Mouse (Mus musculus): Measurements from ENCODE around the gene Ifnar1. TPM values are rescaled to one million over a fixed set of nuclear protein-coding genes. Genes with fewer than 3 reads are reported as not detected.

Gene Ifnar1
- total RNA-seq, 2 experiments from 2014 or later = 48.8 to 55.6 TPM

- no peak for DNase-seq (ENCODE audit: extremely low spot score in 1 of 2, low spot score in 1 of 2)
These were observed 25.1 kb upstream of the Ifnar1 start for GRCm38 (mm10) chr16:91459841-91460370.

DNA sequence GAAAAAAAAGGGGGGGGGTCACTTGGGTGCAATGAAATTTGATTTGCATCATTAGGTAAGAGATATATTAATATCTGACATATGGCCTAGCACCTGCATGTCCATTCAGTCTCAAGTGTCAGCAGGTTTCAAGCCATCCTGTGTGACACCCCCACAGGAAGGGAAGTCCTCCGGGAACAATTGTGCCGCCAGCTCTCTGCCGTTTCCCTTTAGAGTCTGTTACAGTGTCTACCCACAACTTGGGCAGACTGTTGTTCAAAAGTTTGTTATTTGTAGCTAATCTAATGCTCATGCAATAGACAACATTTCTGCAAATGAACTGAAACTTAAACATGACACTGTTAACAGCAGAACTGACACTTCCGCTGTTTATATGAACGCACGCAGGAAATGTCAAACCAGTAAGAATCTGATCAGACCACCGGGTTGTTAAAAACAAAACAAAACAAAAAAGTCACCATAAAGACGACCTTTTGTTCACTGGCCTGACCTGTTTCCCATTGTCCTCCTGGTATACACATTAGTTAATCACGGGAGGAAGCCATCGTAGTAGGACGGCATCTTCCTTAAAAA is 23.9 kb upstream of the Ifnar1 start:
- DNase-seq (ENCODE audit: extremely low spot score in 1 of 2, low spot score in 1 of 2) = no peak

DNA sequence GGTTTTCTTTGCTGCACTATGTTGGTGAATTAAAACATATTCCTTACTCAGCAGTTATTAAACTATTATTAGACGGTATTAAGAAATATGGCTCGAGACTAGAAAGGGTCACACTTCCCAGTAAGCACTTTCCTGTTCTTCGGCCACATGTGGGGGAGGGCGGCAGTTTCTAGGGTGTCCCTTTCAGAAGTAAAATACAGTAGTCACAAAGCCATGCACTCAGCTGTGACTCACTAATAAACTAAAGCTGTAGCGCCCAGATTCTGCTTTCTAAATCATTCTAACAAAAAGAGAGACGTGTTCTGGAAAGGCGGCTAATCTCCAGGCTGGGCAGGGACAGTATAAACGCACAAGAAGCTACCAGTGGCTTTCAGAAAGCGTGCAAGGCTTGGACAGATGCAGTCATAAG is 23.3 kb upstream of the Ifnar1 start:
- DNase-seq (ENCODE audit: extremely low spot score in 1 of 2, low spot score in 1 of 2) = no peak

DNA sequence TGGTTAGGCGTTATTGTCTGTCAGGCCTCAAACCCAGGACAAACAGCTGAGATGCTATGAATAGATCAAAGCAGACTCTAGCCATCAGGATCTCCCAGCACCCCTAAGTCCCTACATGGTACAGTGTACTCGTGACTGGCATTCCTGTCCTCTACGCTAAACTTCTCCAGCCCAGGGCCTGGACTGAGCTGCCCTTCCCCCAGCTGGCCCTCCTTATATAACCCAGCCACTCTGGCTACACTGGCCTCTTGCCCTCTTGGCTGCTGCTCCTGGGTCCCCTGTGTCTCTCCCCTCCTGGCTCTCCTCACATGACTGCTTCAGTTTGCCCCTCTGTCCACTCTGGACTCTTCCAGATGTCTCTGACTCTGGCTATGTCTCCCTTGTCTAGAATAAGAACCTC is 22.4 kb upstream of the Ifnar1 start:
- DNase-seq (ENCODE audit: extremely low spot score in 1 of 2, low spot score in 1 of 2) = no peak

DNA sequence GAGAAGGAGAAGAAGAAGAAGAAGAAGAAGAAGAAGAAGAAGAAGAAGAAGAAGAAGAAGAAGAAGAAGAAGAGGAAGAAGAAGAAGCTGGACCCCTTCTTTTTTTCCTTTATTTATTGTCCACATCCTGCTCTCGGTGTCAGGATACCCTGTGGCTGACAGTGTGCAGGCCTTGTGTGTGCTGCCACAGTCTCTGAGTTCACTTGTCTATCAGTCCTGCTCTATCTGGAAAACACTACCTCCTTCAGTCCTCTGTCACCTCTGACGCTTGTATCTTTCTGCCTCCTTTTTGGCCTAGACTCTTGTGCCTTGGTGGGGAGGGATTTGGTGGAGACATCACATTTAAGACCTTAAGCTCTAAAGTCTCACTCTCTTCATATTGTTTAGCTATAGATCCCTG is 21.6 kb upstream of the Ifnar1 start:
- no peak for DNase-seq (ENCODE audit: extremely low spot score in 1 of 2, low spot score in 1 of 2)

- DNase-seq (ENCODE audit: extremely low spot score in 1 of 2, low spot score in 1 of 2) = no peak
These were observed 21.1 kb upstream of the Ifnar1 start for GRCm38 (mm10) chr16:91463836-91464400.

GRCm38 (mm10) chr16:91464594-91465504 is 20.2 kb upstream of the Ifnar1 start:
- peak; percentile 60 to 71 for DNase-seq (ENCODE audit: extremely low spot score in 1 of 2, low spot score in 1 of 2)

DNA sequence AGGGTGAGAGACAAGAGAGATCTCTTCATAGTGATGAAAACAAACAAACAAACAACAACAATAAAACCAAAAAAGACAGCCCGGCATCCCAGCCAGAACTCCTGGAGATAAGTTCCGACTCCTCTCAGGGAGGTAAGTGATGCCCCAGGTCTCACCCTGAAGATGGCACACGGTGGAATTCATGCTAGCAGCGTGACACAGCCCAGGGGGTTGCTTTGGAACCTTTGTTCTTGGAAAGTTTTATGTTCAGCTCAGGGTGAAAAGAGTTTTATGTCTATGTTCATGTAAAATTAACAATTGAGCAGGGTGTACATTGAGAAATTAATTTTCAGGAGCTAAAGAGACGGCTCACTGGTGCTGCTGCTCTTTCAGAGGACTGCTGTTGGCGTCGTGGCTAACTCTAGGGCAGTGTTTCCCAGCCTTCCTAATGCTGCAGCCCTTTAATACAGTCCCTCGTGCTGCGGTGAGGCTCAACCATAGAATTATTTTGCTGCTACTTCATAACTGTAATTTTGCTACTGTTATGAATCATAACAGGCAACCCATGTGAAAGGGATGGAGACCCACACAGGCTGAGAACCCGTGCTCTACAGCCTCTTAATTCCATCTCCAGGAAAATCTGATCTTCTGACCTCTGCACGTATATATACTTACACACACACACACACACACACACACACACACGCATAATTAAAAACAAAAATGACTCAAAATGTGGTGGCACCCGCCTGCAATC is 19.4 kb upstream of the Ifnar1 start:
- DNase-seq (ENCODE audit: extremely low spot score in 1 of 2, low spot score in 1 of 2) = no peak

- DNase-seq (ENCODE audit: extremely low spot score in 1 of 2, low spot score in 1 of 2) = no peak
These were observed 18.5 kb upstream of the Ifnar1 start for GRCm38 (mm10) chr16:91466566-91466965.

DNA sequence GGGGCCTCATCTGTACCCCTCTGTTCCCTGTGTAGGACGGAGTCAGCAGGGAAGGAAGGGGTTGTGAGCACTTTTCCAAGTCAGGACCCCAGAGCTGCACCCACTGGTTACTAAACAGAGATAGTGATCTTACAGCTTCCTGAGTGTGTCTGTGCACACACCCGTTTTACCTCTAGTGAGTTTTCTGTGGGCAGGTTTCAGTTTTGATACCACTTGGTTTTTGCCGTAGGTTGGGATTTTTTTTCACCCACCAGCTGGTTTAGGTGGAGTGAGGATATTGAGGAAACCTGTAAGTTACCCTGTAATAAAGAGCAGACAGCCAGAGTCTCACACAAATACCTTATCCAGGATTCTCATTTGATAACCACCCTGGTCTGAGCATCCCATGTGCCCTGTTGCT is 14.6 kb upstream of the Ifnar1 start:
- DNase-seq (ENCODE audit: extremely low spot score in 1 of 2, low spot score in 1 of 2) = no peak

- DNase-seq (ENCODE audit: extremely low spot score in 1 of 2, low spot score in 1 of 2) = no peak
These were observed 13.6 kb upstream of the Ifnar1 start for GRCm38 (mm10) chr16:91471481-91471880.

DNA sequence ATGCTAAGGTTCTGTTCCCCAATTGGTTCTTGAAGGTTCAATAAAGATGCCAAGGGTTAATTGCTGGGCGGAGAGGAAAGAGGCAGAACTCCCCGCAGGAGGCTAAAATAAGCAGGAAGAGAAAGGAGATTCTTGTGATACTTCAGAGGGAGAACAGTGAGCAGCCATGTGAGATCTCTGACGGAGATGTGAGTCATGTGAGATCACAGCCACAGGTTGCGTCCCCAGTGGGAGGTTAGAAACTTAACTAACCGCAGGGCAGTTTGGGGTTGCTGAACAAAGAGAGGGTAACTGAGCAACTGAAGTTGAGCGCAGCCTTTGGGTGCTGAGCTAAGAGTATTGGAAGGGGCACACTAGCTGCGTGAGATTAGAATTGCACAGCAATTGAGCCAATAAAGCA is 9.3 kb upstream of the Ifnar1 start:
- DNase-seq (ENCODE audit: extremely low spot score in 1 of 2, low spot score in 1 of 2) = no peak

GRCm38 (mm10) chr16:91478067-91478466 is 7.0 kb upstream of the Ifnar1 start:
- no peak for DNase-seq (ENCODE audit: extremely low spot score in 1 of 2, low spot score in 1 of 2)

GRCm38 (mm10) chr16:91480517-91480916 is 4.5 kb upstream of the Ifnar1 start:
- DNase-seq (ENCODE audit: extremely low spot score in 1 of 2, low spot score in 1 of 2) = no peak

DNA sequence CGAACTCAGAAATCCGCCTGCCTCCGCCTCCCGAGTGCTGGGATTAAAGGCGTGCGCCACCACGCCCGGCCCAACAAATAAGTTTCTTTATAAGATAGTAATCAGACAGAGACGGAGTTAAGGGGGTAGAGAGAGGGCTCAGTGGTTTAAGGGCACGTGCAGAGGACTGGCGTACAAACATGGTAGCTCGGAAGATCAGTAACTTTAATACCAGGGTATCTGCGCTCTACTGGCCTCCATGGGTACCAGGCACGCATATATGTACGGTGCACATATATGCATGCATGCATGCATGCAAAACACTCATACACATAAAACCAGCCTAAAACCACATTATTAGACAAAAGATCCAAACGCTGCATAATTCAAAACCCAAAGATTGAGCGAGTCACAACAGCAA is 651 bp upstream of the Ifnar1 start:
- DNase-seq (ENCODE audit: extremely low spot score in 1 of 2, low spot score in 1 of 2) = no peak

GRCm38 (mm10) chr16:91485841-91486240 is 803 bp downstream of the Ifnar1 start:
- no peak for DNase-seq (ENCODE audit: extremely low spot score in 1 of 2, low spot score in 1 of 2)

DNA sequence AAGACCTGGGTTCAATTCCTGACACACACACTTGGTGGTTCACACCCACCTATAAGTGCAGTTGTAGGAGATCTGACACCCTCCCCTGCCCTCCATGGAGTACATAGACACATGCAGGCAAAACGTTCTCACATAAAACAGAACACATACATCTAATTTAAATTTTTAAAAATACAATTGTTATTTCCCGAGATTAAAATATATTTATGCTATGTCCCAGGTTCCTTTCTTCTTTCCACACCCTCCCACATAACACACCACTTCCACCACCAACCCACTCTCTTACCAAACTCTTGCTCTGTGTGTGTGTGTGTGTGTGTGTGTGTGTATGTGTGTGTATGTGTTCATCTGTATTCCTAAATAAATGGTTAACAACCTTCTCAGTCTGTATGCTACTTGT is 3.0 kb downstream of the Ifnar1 start:
- DNase-seq (ENCODE audit: extremely low spot score in 1 of 2, low spot score in 1 of 2) = no peak

GRCm38 (mm10) chr16:91490897-91491296 is 5.9 kb downstream of the Ifnar1 start:
- DNase-seq (ENCODE audit: extremely low spot score in 1 of 2, low spot score in 1 of 2) = no peak

DNA sequence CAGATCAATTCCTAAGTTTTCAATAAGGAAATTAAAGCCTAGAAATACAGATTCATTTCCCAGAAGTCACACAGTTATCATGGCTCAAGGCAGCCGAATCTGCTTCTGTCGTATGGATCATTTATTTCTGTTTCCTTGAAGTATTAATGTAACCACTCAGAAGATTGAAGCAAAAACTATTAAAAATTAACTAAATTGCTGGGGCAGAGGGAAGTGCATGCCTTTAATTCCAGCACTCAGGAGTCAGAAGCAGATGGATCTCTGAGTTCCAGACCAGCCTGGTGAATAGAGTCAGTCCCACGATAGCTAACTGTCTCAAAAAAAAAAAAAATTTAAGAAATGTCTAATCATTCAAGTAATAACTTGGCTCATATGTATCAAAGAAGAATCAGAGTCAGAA is 6.4 kb downstream of the Ifnar1 start:
- no peak for DNase-seq (ENCODE audit: extremely low spot score in 1 of 2, low spot score in 1 of 2)

GRCm38 (mm10) chr16:91495501-91495900 is 10.5 kb downstream of the Ifnar1 start:
- no peak for DNase-seq (ENCODE audit: extremely low spot score in 1 of 2, low spot score in 1 of 2)

GRCm38 (mm10) chr16:91496206-91496605 is 11.2 kb downstream of the Ifnar1 start:
- no peak for DNase-seq (ENCODE audit: extremely low spot score in 1 of 2, low spot score in 1 of 2)

Measured in layer of hippocampus, postnatal 25 days (tissue).